Mouse (Mus musculus): ENCODE data around the gene Cope.

- no peak for TF ChIP-seq CTCF (conservative IDR thresholded peaks at IDR 0.05; ENCODE audit: low read length)
- no peak for TF ChIP-seq POU5F1 (IDR thresholded peaks at IDR 0.05; ENCODE audit: borderline replicate concordance, low read length)
- TF ChIP-seq NANOG (IDR thresholded peaks at IDR 0.05; ENCODE audit: borderline replicate concordance, low read length): no peak
Measured at GRCm38 (mm10) chr8:70258600-70258999, 43.7 kb upstream of the Cope start.
